Mouse (Mus musculus) heart, adult 2 months (tissue): ENCODE measurements at regions not wholly inside any gene's neighbourhood (a gene's known extent, or its start where the extent isn't known, plus 50 kb on each side); places are given as distances from the start of the nearest gene placed in this dataset.

Source experiments
- CTCF ChIP-seq: fragments of 200-600 bp; IDR thresholded peaks from 2 replicates; pipeline ENCODE4 v1.8.1; 2022; ENCODE audit warnings: antibody characterized with exemption, mild to moderate bottlenecking, moderate library complexity
- EP300 ChIP-seq: fragments of 200-500 bp; IDR thresholded peaks from 2 replicates; pipeline ENCODE4 v1.6.1; 2011; ENCODE audit warnings: low read depth, low read length, control low read depth; ENCODE audit not compliant: insufficient read depth

GRCm38 (mm10) chr1:166895945-166896344 is 105.3 kb upstream of the Fam78b start:
- no peak for TF ChIP-seq CTCF
- TF ChIP-seq EP300 = no peak
